In genomic region chr6:143690131-143690530, GRCm38 (mm10) we compare ENCODE assay signal across 12 mouse cellular contexts.
"Had no signal": no experiment of that assay in that cellular context is flagged by ENCODE, and none has a peak within 500 bp of the region (broad histone marks: within the 10 kb centered on the region; RNA-seq: fewer than 3 reads in every experiment).

No protein-coding gene starts in this region.

- H3K4me1 ChIP-seq: liver, embryonic 15.5 days; neural tube, embryonic 13.5 days had no signal

- ATAC-seq: midbrain, embryonic 16.5 days had no signal

- H3K9ac ChIP-seq: liver, embryonic 15.5 days; lung, embryonic 14.5 days; neural tube, embryonic 13.5 days had no signal

- DNase-seq: kidney, adult 11 months; kidney, adult 9 months; retina, postnatal 1 day; right cerebral cortex, postnatal 4 days; spleen, adult 18-20 months; thymus, adult 2 months; thymus, postnatal 25 days had no signal

- H3K27ac ChIP-seq: left cerebral cortex, adult 2 months; liver, embryonic 15.5 days; neural tube, embryonic 13.5 days had no signal

- H3K9me3 ChIP-seq: liver, embryonic 15.5 days had no signal

- H3K4me3 ChIP-seq: left cerebral cortex, adult 2 months; liver, embryonic 15.5 days; neural tube, embryonic 13.5 days had no signal

- H3K27me3 ChIP-seq: liver, embryonic 15.5 days; neural tube, embryonic 13.5 days had no signal

- H3K36me3 ChIP-seq: liver, embryonic 15.5 days; neural tube, embryonic 13.5 days had no signal

- H3K4me2 ChIP-seq: liver, embryonic 15.5 days; lung, embryonic 14.5 days; neural tube, embryonic 13.5 days had no signal
